Mouse (Mus musculus) retina, adult 2 months (tissue): Measurements from ENCODE around the gene 4933424G06Rik.
A peak's percentile ranks its signal among the peaks of the same experiment; 100 is the strongest.

Source experiments
- DNase-seq: peaks from one replicate; pipeline ENCODE4 v3.0.0-alpha.2; 2012; ENCODE audit warnings: low read depth, low spot score

Gene 4933424G06Rik

DNA sequence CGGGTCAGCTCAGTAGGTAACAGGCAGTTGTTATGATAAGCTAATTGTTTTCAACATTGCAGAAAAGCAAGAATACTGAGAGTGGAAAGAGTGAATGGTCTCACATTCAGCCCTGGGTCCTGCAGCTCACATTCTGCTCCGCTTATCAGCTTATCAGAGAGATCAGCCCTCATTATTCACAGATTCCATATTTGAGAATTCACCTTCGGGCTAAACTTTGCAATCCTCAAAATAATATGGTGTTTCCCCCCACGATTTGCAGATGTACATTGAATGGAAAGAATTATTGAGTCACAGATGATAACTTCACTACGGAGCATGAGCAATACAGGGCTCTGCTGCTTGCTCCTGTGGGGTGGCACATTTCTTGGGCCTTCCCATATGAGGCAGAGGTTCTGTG is 58.8 kb downstream of the 4933424G06Rik start:
- no peak for DNase-seq

DNA sequence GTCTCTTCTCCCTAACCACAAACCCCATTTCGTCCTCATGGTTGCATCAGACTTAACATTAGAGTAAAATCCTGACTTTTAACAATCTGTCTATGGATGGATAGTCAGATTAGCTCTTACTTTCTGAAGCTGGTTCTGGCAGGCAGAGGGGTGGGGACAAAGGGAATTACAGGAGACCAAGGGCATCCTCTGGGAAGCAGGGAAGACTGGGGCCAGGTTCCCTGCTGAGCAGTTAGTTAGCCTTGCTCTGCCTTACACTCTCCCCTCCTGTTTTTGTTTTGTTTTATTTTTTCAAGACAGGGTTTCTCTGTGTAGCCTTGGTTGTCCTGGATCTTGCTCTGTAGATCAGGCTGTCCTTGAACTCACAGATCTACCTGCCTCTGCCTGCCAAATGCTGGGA is 60.0 kb downstream of the 4933424G06Rik start:
- no peak for DNase-seq

DNA sequence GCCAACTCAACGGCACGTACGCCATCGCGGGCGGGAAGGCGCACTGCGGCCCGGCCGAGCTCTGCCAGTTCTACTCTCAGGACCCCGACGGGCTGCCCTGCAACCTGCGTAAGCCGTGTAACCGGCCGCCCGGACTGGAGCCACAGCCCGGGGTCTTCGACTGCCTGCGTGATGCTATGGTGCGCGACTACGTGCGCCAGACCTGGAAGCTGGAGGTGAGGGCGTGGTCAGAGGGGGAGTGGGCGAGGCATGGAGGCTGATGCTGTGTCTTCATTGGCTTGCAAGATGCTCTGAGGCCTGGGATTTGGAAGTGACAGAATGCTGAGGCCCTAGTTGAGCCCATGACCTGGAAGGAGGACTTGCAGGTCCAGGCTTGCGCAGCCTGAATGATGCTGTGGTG is 61.0 kb downstream of the 4933424G06Rik start:
- no peak for DNase-seq

DNA sequence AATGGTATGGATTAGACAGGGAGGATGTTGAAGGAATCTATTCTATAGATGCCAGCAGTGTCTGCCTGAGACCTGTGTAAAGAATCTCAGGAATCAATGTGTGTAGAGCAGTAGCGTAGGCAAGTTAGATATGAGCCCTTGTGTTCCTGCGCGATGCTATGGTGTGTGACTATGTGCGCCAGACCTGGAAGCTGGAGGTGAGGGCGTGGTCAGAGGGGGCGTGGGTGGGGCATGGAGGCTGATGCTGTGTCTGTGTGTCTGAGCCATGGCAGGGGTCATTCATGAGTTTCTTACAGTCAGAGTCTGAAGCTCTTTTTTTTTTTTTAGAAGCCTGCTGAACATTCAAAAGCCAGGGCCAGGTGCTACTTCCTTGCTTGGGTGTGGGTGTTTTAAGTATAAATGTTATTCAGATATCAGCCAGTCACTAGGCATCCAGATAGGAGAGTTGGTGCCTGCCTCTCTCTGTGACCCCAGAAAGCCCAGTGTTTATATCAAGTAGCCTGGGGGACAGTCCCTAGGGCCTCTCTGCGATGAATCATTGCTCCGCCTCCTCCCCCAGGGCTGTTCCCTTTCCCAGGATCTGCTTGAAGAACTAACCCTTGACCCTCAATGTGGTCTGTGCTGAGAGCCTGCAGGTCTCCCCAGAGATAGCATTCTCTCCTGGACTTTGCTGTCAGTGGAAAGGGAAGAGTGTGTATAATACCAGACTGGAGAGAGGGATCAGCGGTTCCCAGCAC is 62.4 kb downstream of the 4933424G06Rik start:
- DNase-seq, result no peak

DNA sequence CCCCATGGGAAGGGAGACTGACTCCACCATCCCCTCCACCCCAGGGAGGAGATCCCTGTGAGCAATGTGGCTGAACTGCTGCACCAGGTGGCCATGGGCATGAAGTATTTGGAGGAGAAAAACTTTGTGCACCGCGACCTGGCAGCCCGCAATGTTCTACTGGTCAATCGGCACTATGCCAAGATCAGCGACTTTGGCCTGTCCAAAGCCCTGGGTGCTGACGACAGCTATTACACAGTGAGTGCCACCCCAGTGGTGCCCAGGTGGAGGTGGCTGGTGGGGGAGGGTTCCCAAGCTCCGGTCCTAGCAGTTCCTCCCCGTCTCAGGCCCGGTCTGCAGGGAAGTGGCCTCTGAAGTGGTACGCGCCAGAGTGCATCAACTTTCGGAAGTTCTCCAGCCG is 70.8 kb downstream of the 4933424G06Rik start:
- no peak for DNase-seq

DNA sequence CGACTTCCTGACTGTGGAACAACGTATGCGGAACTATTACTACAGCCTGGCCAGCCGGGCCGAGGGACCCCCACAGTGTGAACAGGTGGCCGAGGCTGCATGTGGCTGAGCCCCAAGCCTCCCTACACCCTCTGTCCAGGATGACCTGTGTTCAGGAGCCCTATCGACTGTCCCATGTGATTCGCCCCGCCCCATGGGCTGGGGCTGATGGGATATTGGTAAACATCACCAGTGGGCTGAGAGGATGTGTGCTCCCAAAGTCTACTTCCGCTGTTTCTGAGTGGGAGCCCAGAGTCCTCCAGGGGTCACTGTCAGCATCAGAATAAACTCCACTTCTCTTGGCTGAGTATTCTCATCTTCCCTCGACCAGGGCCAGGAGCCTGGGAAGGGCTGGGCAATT is 72.5 kb downstream of the 4933424G06Rik start:
- no peak for DNase-seq

DNA sequence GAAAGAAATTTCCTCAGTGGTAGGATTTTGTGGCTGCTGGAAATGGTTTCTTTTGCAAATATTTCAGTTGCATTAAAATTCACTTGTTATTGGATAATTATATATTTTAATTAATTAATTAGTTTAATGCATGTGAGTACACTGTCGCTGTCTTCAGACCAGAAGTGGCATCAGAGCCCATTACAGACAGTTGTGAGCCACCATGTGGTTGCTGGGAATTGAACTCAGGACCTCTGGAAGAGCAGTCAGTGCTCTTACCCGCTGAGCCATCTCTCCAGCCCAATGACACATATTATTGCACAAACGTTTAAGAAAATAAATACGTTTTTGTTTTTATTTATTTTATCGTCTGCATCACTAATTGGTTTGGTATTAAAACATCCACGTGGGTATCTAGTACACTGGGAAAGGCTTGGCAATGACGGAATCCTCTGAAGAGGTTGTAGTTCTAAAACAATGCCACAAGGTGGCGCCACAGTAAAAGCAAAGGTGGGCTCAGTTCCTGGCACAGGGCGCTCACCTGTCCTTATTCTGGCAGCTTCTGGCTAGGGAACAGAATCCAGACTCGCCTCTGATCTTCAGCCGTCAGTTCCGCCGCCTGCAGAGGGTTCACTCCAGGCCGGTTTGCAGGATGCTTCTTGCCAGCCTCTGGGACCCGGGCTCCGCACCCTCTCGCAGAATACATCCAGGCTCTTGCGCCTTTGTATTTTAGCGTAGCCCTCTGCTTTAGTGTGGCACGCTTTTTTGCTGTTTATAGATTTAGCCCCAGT is 74.6 kb downstream of the 4933424G06Rik start:
- DNase-seq, result peak; percentile 55

DNA sequence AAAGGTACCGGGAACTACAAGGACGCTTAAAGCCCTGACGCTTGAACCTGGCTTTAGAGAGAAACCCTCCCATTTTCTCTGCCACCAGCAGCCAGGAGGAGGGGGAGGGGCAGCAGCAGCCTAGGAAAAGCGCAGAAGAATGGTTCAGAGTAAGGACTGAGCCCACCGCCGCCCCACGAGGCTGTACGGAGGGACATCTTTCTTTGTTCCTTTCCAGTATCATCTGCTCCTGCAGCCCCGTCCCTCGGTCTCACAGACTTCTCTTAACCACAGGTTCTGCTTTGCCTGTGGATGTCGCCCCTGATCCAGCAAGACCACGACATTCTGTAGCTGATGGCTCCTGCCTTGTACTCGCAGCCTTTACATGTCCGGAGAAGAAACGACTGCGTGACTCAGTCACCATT is 75.3 kb downstream of the 4933424G06Rik start:
- no peak for DNase-seq

DNA sequence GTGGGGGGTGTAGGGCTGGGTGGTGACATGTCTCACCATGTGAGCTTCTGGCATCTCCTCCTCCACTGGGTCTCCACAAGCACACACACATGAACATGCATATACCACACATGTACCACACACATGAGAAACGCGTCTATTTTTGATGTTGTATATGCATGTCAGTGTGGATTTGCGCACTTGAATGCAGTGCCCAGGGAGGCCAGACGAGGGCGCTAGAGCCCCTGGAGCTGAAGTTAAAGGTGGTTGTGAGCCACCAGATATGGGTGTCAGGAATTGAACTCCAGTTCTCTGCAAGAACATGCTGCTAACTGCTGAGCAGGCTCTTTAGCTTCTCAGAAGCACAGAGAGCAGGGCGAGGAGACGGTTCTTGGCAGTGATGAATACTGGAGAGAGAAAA is 76.4 kb downstream of the 4933424G06Rik start:
- no peak for DNase-seq

DNA sequence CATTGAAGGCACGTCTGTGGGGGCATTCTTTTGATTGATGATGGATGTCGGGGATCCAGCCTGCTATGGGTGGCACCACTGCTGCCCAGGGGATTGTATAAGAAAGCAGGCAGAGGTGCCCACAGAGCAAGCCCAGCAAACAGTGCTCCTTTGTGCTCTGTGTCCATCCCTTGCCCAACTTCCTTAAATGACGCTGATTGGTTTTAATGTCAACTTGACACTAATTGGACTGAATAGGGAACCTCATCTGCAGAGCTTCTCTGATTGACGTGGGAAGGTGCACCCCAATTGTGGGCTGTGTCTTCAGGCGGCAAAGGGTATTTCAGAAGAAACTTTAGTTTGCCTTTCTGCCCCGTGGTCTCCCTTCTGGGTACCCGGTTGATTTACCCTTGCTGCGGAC is 79.5 kb downstream of the 4933424G06Rik start:
- no peak for DNase-seq

DNA sequence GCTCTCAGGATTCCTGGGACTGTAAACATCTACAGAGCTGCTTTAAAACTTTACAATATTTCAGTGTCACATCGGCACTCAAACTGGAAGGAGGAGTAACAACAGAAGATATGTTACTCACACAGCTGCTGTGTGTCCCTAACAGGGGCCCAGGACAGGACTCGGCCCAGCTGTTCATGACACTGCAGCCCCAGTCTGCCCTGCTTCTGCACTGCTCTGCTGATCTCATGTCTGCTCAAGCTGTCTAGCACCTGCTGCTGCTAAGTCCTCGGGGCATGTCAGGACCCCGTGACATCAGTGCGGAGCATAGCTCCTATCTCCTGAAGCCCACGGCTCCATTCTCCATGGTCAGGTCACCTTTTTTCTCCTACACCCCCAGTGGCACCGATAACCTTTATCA is 86.8 kb downstream of the 4933424G06Rik start:
- DNase-seq, result no peak

DNA sequence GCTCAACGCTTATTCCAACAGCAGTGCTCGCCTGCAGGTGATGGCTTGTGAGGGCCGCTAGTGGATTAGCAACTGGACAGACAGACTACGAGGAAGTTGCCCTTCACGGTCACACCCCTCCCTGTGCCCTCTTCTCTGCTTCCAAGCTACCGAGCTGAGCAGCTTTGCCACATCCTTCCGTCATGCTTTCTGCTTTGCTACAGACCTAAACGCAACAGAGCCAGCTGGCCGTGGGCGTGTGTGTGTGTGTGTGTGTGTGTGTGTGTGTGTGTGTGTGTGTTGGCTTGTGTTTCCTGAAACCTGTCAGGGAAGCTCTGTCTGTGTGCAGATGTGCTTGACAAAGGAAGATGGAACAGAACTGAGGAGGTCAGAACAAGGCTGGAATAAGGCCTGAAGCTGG is 87.5 kb downstream of the 4933424G06Rik start:
- DNase-seq, result no peak

DNA sequence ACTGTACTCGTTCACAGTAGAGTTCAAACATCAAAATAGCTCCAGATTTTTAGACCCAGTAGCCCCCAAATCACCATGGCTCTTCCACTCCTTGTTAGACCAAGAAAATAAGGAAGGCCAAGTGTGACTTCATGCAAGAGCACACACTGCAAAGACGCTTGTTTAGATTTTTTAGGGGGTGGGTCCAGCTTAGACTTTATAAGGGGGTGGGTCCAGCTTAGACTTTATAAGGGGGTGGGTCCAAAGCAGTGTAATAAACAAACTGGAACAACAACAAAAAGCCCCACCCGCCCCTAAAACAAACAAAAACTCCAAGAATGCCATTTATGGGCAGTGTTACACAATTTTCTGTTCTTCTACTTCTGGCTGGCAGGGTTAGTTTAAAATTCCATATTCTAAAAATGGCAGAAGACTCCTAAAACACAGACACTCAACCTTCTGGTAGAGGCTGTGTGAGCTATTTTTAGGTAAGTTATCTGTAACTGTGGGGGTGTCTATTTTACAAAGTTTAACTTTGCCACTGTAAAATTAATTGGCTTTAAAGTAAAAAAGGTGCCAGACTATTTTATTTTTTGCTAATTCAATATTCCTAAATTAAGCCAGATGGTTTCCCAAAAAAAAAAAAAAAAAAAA is 90.5 kb downstream of the 4933424G06Rik start:
- no peak for DNase-seq

DNA sequence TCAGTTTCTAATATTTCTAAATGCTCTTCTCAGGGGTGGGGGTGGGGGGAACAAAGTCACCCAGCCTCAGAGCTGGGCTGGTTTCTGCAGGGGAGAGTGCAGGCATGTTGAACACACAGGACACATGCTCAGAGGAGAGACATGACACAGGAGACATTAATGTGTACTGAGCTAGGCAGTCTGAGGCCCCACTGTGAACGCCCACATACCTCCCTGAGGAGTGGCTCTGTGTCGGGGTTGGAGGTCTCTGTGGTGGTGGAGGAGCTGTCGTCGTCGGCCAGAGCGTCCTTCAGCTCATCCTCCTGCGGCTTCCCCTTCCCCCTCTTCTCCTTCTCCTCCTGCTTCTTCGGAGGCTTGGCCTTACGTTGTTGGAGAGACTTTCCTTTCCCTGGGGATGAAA is 94.3 kb downstream of the 4933424G06Rik start:
- DNase-seq, result no peak

DNA sequence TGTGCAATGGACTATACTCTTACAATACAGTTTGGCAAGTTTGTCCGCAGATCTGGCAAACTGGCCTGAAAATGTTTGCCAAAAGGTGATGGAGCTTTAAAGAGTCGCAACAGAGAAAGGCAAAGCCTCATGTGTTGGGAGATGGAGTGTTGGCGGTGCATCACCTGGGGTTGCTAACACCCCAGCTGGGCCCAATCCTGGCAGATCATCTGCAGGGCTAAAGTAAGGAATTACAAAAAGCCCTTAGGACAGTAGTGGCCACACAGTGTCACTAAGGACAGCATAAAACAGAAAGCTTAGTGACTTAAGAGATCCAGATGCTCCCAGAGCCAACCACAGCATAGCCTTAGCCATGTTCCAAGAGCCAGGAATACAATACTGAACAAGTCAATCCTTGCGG is 94.9 kb downstream of the 4933424G06Rik start:
- no peak for DNase-seq

DNA sequence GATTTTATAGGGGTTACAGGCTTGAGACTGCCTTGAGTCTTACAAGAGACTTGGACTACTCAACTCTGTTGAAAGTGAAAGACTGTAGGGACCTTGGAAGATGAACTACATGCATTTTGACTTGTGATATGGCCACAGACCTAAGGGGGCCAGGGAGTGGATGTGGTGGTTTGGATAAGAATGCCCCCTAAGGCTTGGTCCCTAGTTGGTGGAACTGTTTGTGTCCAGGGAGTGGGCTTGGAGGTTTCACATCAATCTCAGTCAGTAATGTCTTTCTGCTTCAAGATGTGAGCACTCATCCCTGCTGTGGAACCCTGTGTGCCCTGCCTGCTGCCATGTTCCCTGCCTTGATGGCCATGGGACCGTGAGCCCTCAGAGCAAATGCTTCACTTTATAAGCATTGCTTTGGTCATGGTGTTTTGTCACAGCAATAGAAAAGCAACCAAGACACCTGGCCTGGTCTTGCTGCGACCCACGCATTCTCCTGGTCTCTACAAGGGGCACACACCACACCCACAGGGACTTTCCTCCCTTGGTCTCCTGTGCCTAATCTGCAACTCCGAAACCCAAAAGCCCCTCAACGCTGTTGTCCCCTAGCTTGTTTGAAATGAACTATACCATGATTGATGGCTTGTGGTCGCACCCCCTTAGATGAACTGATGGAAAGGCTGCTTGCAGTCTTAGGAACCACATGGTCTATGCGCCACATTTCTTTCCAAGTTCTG is 96.4 kb downstream of the 4933424G06Rik start:
- DNase-seq, result no peak

DNA sequence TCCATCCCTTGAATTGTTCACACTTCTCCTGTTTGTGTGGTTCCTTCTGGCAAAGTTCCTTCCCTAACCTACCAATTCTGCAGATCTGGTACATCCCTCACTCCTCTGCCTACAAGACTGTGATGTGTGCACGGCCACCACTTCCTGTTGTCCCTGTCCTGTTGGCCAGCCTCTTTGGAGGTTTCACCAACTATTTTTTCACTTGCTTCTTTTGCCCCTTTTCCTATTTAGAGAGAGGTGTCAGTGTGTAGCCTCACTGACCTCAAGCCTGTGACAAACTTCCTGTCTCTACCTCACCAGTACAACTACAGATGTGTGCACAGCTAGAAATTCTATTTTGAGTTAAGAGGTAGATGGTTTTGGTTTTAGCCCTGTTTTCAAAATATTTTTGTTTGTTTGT is 97.1 kb downstream of the 4933424G06Rik start:
- DNase-seq, result no peak
